Mouse (Mus musculus) CD4-positive helper T cell, adult 2 months (primary cell): ENCODE data around the gene Ammecr1.
A peak's percentile ranks its signal among the peaks of the same experiment; 100 is the strongest.

Experiments used
- DNase-seq: peaks from one replicate; pipeline ENCODE4 v3.0.0-alpha.2; 2012; ENCODE audit warnings: low read depth, missing footprints, low spot score

The Ammecr1 gene

GRCm38 (mm10) chrX:142966008-142966966, at the start of gene Ammecr1:
Gene Ammecr1, minus strand, starts transcription at chrX:142966728.
- DNase-seq: peak; percentile 83

GRCm38 (mm10) chrX:143014118-143014517, 47.6 kb upstream of the Ammecr1 start:
- no peak for DNase-seq

- DNase-seq: no peak
Observed at GRCm38 (mm10) chrX:143012334-143012733, 45.8 kb upstream of the Ammecr1 start.

- DNase-seq: no peak
Observed at GRCm38 (mm10) chrX:143011865-143012264, 45.3 kb upstream of the Ammecr1 start.

- DNase-seq: no peak
Observed at GRCm38 (mm10) chrX:143004131-143004846, 37.8 kb upstream of the Ammecr1 start.

GRCm38 (mm10) chrX:142997214-142997613, 30.7 kb upstream of the Ammecr1 start:
- no peak for DNase-seq

GRCm38 (mm10) chrX:142994514-142994913, 28.0 kb upstream of the Ammecr1 start:
- DNase-seq: no peak

GRCm38 (mm10) chrX:142984170-142984569, 17.6 kb upstream of the Ammecr1 start:
- no peak for DNase-seq

- DNase-seq: no peak
Observed at GRCm38 (mm10) chrX:142983638-142984037, 17.1 kb upstream of the Ammecr1 start.

GRCm38 (mm10) chrX:142981530-142982130, 15.1 kb upstream of the Ammecr1 start:
- no peak for DNase-seq

GRCm38 (mm10) chrX:142980855-142981529, 14.5 kb upstream of the Ammecr1 start:
- DNase-seq: no peak

GRCm38 (mm10) chrX:142979224-142979623, 12.7 kb upstream of the Ammecr1 start:
- no peak for DNase-seq

- DNase-seq: no peak
Observed at GRCm38 (mm10) chrX:142972443-142972970, 6.0 kb upstream of the Ammecr1 start.

GRCm38 (mm10) chrX:142971759-142972158, 5.2 kb upstream of the Ammecr1 start:
- no peak for DNase-seq

GRCm38 (mm10) chrX:142967067-142967466, 539 bp upstream of the Ammecr1 start:
- no peak for DNase-seq

- peak; percentile 1 for DNase-seq
Observed at GRCm38 (mm10) chrX:142965236-142966007, 1.1 kb downstream of the Ammecr1 start.

- no peak for DNase-seq
Observed at GRCm38 (mm10) chrX:142960434-142960833, 6.1 kb downstream of the Ammecr1 start.

- no peak for DNase-seq
Observed at GRCm38 (mm10) chrX:142959674-142960307, 6.7 kb downstream of the Ammecr1 start.

GRCm38 (mm10) chrX:142928430-142928829, 38.1 kb downstream of the Ammecr1 start:
- peak; percentile 4 for DNase-seq

GRCm38 (mm10) chrX:142917394-142917793, 49.1 kb downstream of the Ammecr1 start:
- no peak for DNase-seq
